Mouse (Mus musculus) hindbrain, embryonic 14.5 days (tissue): ENCODE results near the gene Ror2. TPM values are rescaled to one million over a fixed set of nuclear protein-coding genes. Genes with fewer than 3 reads are reported as not detected.

Source experiments
- ATAC-seq: fragments of 200-750 bp; cut with Nextera tagmentation; 2 replicates; pipeline ENCODE4 v1.8.0; 2017; ENCODE audit warnings: moderate number of reproducible peaks, mild to moderate bottlenecking, moderate TSS enrichment, moderate library complexity; ENCODE audit not compliant: low FRiP score
- DNase-seq: peaks from one replicate; pipeline ENCODE4 v3.0.0-alpha.2; 2015; ENCODE audit warnings: low spot score
- H3K27ac ChIP-seq: fragments of 300-500 bp; sonication (generic); 2 replicates; pipeline ENCODE4 v1.5.1; 2014; ENCODE audit warnings: mild to moderate bottlenecking, moderate library complexity
- H3K27me3 ChIP-seq: fragments of 300-500 bp; sonication (generic); 2 replicates; pipeline ENCODE4 v1.6.1; 2014; ENCODE audit warnings: mild to moderate bottlenecking, low read length, mixed read lengths; ENCODE audit not compliant: control insufficient read depth, insufficient read depth
- H3K36me3 ChIP-seq: fragments of 300-500 bp; sonication (generic); replicated peaks from 2 replicates; pipeline ENCODE4 v1.6.1; 2014; ENCODE audit not compliant: control insufficient read depth, insufficient read depth
- H3K4me1 ChIP-seq: fragments of 300-500 bp; sonication (generic); replicated peaks from 2 replicates; pipeline ENCODE4 v1.6.1; 2014; ENCODE audit warnings: antibody characterized with exemption, low read length, mixed read lengths; ENCODE audit not compliant: control insufficient read depth, insufficient read depth
- H3K4me2 ChIP-seq: fragments of 300-500 bp; sonication (generic); replicated peaks from 2 replicates; pipeline ENCODE4 v1.6.1; 2014; ENCODE audit warnings: mild to moderate bottlenecking, moderate library complexity
- H3K4me3 ChIP-seq: fragments of 300-500 bp; sonication (generic); replicated peaks from 2 replicates; pipeline ENCODE4 v1.5.1; 2014; ENCODE audit warnings: mild to moderate bottlenecking, low read length
- H3K9ac ChIP-seq: fragments of 300-500 bp; sonication (generic); 2 replicates; pipeline ENCODE4 v1.6.1; 2014
- H3K9me3 ChIP-seq: fragments of 300-500 bp; sonication (generic); 2 replicates; pipeline ENCODE4 v1.6.1; 2016; ENCODE audit warnings: low read length; ENCODE audit not compliant: control insufficient read depth
- WGBS: fragments of 180-500 bp; shearing (Covaris S2); extraction: QIAGEN DNeasy Blood & Tissue Kit; methylation state at CpG from one replicate; pipeline ENCODE4 v1.1.7; 2014; 5-methylcytosine and 5-hydroxymethylcytosine counted together
- polyA plus RNA-seq: library from polyadenylated mRNA; unstranded; fragments of >200 nt; fragmentation: Nextera tagmentation; extraction: Ambion mirVana; gene quantifications from 2 replicates; pipeline ENCODE4 v1.2.1, GENCODE M21; 2014

The Ror2 gene
- polyA plus RNA-seq, 1 experiment from 2014 or later: 3.1 TPM

DNA sequence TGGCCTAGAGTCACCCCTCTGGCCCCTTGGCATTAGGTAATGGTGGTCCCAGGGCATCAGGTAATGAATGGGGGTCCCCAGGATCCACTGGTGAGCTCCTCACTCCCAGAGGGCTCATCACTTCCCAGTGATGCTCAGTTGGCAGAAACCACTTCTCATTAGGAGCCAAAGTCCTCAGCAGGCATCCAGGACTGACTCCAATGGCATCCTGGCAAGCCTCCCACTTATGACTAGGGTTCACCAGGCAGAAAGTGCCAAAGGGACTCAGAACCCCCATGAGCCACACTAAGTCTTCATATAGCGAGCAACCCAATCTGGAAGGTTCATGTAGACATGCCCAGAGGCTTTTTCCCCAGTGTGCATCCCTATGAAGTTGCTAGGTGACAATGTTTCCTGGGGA is 221.2 kb downstream of the Ror2 start:
- H3K36me3 ChIP-seq: no peaks in the 10 kb centered on the region
- H3K27me3 ChIP-seq: no peaks in the 10 kb centered on the region
- no peaks in the 10 kb centered on the region for H3K4me1 ChIP-seq
- no peak overlapping the region for H3K9ac ChIP-seq
- H3K4me2 ChIP-seq: no peak overlapping the region
- H3K27ac ChIP-seq: no peak overlapping the region
- H3K9me3 ChIP-seq: no peaks in the 10 kb centered on the region
- ATAC-seq: no peak
- H3K4me3 ChIP-seq: no peak overlapping the region
- WGBS: 57% methylated on average over 1 of the region's 1 CpGs
- no peak for DNase-seq

Other genes starting within 250 kb of the Ror2 start
- gene Sptlc1, start 91.3 kb upstream of the Ror2 start, polyA plus RNA-seq: 28.4 and 29.3 TPM in 2 replicates
- gene Msx2, start 186.9 kb upstream of the Ror2 start, polyA plus RNA-seq: 1.9 and 2.9 TPM in 2 replicates